Mouse (Mus musculus) neural tube, embryonic 14.5 days (tissue): ENCODE measurements around the gene Cdkn2b. TPM values are rescaled to one million over a fixed set of nuclear protein-coding genes. Genes with fewer than 3 reads are reported as not detected.

Experiments used
- ATAC-seq: fragments of 200-750 bp; cut with Nextera tagmentation; 2 replicates; pipeline ENCODE4 v1.8.0; 2017; ENCODE audit warnings: low read depth, mild to moderate bottlenecking, moderate TSS enrichment, moderate library complexity
- H3K27ac ChIP-seq: fragments of 300-500 bp; sonication (generic); 2 replicates; pipeline ENCODE4 v1.5.1; 2014; ENCODE audit warnings: low read depth, mild to moderate bottlenecking, control low read depth, low read length, moderate library complexity, mixed read lengths
- H3K27me3 ChIP-seq: fragments of 300-500 bp; sonication (generic); 2 replicates; pipeline ENCODE4 v1.6.1; 2014; ENCODE audit warnings: low read length; ENCODE audit not compliant: control insufficient read depth, insufficient read depth
- H3K36me3 ChIP-seq: fragments of 300-500 bp; sonication (generic); 2 replicates; pipeline ENCODE4 v1.6.1; 2014; ENCODE audit warnings: low read length, mixed read lengths; ENCODE audit not compliant: control insufficient read depth, insufficient read depth
- H3K4me1 ChIP-seq: fragments of 300-500 bp; sonication (generic); 2 replicates; pipeline ENCODE4 v1.6.1; 2014; ENCODE audit warnings: low read length; ENCODE audit not compliant: control insufficient read depth, insufficient read depth
- H3K4me2 ChIP-seq: fragments of 300-500 bp; sonication (generic); 2 replicates; pipeline ENCODE4 v1.6.1; 2014; ENCODE audit warnings: mild to moderate bottlenecking, low read depth, low read length, control low read depth
- H3K4me3 ChIP-seq: fragments of 300-500 bp; sonication (generic); 2 replicates; pipeline ENCODE4 v1.5.1; 2014; ENCODE audit warnings: low read depth, low read length, control low read depth, mixed read lengths
- H3K9ac ChIP-seq: fragments of 300-500 bp; sonication (generic); replicated peaks from 2 replicates; pipeline ENCODE4 v1.6.1; 2014; ENCODE audit warnings: low read depth, mild to moderate bottlenecking, control low read depth, low read length, mixed read lengths
- H3K9me3 ChIP-seq: fragments of 300-500 bp; sonication (generic); 2 replicates; pipeline ENCODE4 v1.6.1; 2016; ENCODE audit warnings: low read length; ENCODE audit not compliant: control insufficient read depth
- WGBS: fragments of 180-500 bp; shearing (Covaris S2); extraction: QIAGEN DNeasy Blood & Tissue Kit; methylation state at CpG from one replicate; pipeline ENCODE4 v1.1.7; 2014; 5-methylcytosine and 5-hydroxymethylcytosine counted together
- polyA plus RNA-seq: library from polyadenylated mRNA; unstranded; fragments of >200 nt; fragmentation: Nextera tagmentation; extraction: Ambion mirVana; gene quantifications from 2 replicates; pipeline ENCODE4 v1.2.1, GENCODE M21; 2014

Cdkn2b gene
- polyA plus RNA-seq, 1 experiment from 2014 or later, result 0.29 TPM

DNA sequence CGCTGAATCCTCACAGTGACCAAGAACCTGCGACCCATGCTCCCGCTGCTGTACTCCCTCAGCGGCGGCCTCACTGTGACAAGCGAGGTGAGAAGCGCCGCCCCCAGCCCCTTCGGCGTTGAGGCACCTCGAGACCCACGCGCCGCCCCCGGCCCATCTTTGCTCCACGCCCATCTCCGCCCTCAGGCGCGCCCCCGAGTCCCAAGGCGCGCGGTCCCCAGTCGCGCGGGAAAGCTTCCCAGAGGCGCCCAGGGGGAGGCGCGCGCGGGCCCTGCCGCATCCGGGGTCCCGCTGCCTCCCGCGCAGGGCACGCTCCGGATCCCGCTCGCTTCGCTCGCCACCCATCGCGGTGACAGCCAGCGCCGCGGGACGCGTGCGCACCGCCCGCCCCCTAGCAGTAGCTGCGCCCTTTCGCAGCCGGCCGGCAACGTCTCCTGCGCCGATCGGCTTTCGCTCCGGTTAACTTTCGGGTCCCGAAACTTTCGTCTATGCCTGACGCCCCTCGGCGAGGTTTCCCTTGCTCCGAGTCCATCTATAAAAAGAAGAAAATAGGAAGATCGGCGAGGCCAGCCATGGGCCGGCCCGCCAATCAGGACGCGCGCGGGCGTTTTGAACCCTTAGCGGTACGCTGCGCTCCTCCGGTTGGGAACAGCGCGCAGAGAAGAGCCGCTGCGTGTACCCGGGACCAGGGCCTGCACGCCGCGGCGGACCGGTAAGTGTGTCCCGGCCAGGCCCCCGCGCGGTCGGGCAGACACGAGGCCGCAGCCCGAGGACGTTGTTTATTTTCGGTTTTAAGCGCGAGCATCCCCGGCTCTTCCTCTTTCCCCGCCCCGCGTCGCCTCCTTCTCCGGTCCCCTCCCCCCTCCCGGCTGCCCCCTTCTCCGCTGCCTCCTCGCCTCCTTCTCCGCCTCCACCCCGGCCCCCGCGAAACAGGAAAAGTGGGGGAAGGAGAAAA, 16.1 kb downstream of the Cdkn2b start, which contains the start of gene Cdkn2a:
Gene Cdkn2a, minus strand, starts transcription at position 168 of the 955 bp plus-strand sequence.
- WGBS, result under 1% methylated on average over 96 of the region's 117 CpGs
- no peaks in the 10 kb centered on the region for H3K9me3 ChIP-seq
- peak; percentile 90 for ATAC-seq
- H3K4me2 ChIP-seq, result peak within 1 kb of the TSS; percentile 89
- no peaks in the 10 kb centered on the region for H3K36me3 ChIP-seq
- H3K9ac ChIP-seq, result no peak within 1 kb of the TSS; the same call in 1 of the 2 replicates
- H3K4me1 ChIP-seq, result 0 out of 2 replicates have a peak, but pooled peaks cover 3% of the 10 kb centered on the region
- H3K27ac ChIP-seq, result no peak within 1 kb of the TSS
- peaks cover 84% of the 10 kb centered on the region for H3K27me3 ChIP-seq
- peak within 1 kb of the TSS; percentile 45 for H3K4me3 ChIP-seq

- under 1% methylated on average over 23 of the region's 26 CpGs for WGBS
- no peaks in the 10 kb centered on the region for H3K9me3 ChIP-seq
- peaks cover 85% of the 10 kb centered on the region for H3K27me3 ChIP-seq
- H3K4me2 ChIP-seq, result peak overlapping the region; percentile 89
- no peak overlapping the region for H3K9ac ChIP-seq
- no peak overlapping the region for H3K27ac ChIP-seq
- H3K4me3 ChIP-seq, result peak overlapping the region; percentile 45
- H3K4me1 ChIP-seq, result 0 out of 2 replicates have a peak, but pooled peaks cover 3% of the 10 kb centered on the region
- ATAC-seq, result peak; percentile 15; the same call in 1 of the 2 replicates
- H3K36me3 ChIP-seq, result no peaks in the 10 kb centered on the region
Observed at GRCm38 (mm10) chr4:89294091-89294485, 16.8 kb downstream of the Cdkn2b start.

- no peak for ATAC-seq
- Histone ChIP-seq H3K9me3 (no peaks in the 10 kb centered on the region), H3K4me1 (0 out of 2 replicates have a peak, but pooled peaks cover 3% of the 10 kb centered on the region), H3K27me3 (peaks cover 89% of the 10 kb centered on the region), H3K4me2 (no peak overlapping the region), H3K27ac (no peak overlapping the region), H3K4me3 (no peak overlapping the region), H3K9ac (no peak overlapping the region), H3K36me3 (no peaks in the 10 kb centered on the region)
- 3% methylated on average over 7 of the region's 7 CpGs for WGBS
Observed at GRCm38 (mm10) chr4:89293516-89293915, 17.3 kb downstream of the Cdkn2b start.

- WGBS, result 1% methylated on average over 4 of the region's 4 CpGs
- no peak for ATAC-seq
- H3K4me1 ChIP-seq, result no peaks in the 10 kb centered on the region
- H3K27ac ChIP-seq, result no peak overlapping the region
- no peaks in the 10 kb centered on the region for H3K36me3 ChIP-seq
- peaks cover 77% of the 10 kb centered on the region for H3K27me3 ChIP-seq
- no peak overlapping the region for H3K4me2 ChIP-seq
- no peaks in the 10 kb centered on the region for H3K9me3 ChIP-seq
- H3K9ac ChIP-seq, result no peak overlapping the region
- no peak overlapping the region for H3K4me3 ChIP-seq
Observed at GRCm38 (mm10) chr4:89289028-89289427, 21.8 kb downstream of the Cdkn2b start.

DNA sequence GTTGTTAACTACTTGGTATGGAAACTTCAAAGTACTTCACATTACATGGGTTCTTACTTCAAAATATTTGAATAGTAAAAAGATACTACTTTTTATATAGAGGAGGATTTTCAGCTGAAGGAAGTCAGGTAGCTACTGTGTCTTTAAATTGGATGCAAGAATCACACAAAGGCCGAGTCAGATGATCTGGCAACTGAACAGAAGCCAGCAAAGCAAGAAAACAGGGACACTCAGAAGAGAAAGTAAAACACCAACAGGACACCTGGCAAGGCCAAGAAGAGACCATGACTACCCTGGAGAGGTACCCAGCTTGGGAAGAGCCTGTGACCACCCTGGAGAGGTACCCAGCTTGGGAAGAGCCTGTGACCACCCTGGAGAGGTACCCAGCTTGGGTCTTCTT, 24.3 kb downstream of the Cdkn2b start:
- WGBS, result 0% methylated on average over 1 of the region's 1 CpGs
- no peak overlapping the region for H3K9ac ChIP-seq
- ATAC-seq, result no peak

DNA sequence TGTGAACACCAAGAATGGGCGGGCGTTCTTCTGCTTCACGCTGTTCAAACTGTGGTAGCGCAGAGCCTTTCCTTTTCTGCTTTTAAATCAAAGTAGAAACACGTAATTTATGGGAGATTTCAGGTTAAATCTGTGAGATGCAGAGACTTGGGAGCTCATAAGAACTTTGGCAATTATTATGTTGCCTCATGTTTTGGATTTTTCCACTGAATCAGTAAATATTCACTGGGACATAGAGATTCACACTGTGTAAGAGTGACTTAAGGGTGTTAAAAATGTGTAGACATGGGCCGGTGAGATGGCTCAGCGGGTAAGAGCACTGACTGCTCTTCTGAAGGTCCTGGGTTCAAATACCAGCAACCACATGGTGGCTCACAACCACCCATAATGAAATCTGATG, 25.2 kb downstream of the Cdkn2b start:
- no peak overlapping the region for H3K27ac ChIP-seq
- peaks cover 74% of the 10 kb centered on the region for H3K27me3 ChIP-seq
- no peak for ATAC-seq
- no peak overlapping the region for H3K4me3 ChIP-seq
- 30% methylated on average over 7 of the region's 7 CpGs for WGBS
- H3K4me2 ChIP-seq, result no peak overlapping the region
- H3K36me3 ChIP-seq, result no peaks in the 10 kb centered on the region
- no peak overlapping the region for H3K9ac ChIP-seq
- no peaks in the 10 kb centered on the region for H3K9me3 ChIP-seq
- no peaks in the 10 kb centered on the region for H3K4me1 ChIP-seq

More for the DNA sequence above, 24.3 kb downstream of the Cdkn2b start:
- no peak overlapping the region for H3K4me3 ChIP-seq
- no peaks in the 10 kb centered on the region for H3K36me3 ChIP-seq
- no peak overlapping the region for H3K4me2 ChIP-seq
- H3K27ac ChIP-seq, result no peak overlapping the region
- H3K9me3 ChIP-seq, result no peaks in the 10 kb centered on the region
- peaks cover 76% of the 10 kb centered on the region for H3K27me3 ChIP-seq
- H3K4me1 ChIP-seq, result no peaks in the 10 kb centered on the region

DNA sequence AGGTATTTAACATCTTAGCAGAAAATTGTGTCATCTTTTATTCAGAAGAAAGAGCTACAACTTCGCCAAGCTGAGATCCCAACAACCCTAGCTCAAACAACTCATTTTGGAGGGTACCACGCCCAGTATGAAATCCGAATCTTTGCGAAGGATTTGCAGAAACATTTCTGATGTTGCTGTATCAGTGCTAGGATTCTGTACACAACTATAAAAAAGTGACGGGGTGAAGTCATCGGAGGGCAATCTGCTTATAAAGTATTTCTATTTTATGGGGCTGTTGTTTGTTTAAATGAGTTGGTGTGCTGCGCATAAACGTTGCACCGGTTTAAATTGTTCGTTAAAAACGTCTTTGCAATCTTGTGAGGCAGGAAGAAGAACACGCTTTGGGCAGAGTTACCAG, 28.2 kb downstream of the Cdkn2b start:
- H3K4me3 ChIP-seq, result no peak overlapping the region
- 1% methylated on average over 12 of the region's 12 CpGs for WGBS
- no peak overlapping the region for H3K9ac ChIP-seq
- peaks cover 69% of the 10 kb centered on the region for H3K27me3 ChIP-seq
- H3K4me1 ChIP-seq, result no peaks in the 10 kb centered on the region
- no peak overlapping the region for H3K27ac ChIP-seq
- no peak overlapping the region for H3K4me2 ChIP-seq
- no peak for ATAC-seq
- no peaks in the 10 kb centered on the region for H3K9me3 ChIP-seq
- no peaks in the 10 kb centered on the region for H3K36me3 ChIP-seq

GRCm38 (mm10) chr4:89282036-89282566, 28.7 kb downstream of the Cdkn2b start:
- Histone ChIP-seq H3K4me1 (no peaks in the 10 kb centered on the region), H3K27ac (no peak overlapping the region), H3K4me3 (no peak overlapping the region), H3K9ac (no peak overlapping the region), H3K27me3 (peaks cover 70% of the 10 kb centered on the region), H3K36me3 (no peaks in the 10 kb centered on the region), H3K9me3 (no peaks in the 10 kb centered on the region), H3K4me2 (no peak overlapping the region)
- ATAC-seq, result peak; percentile 70; the same call in 1 of the 2 replicates
- 0% methylated on average over 25 of the region's 25 CpGs for WGBS

DNA sequence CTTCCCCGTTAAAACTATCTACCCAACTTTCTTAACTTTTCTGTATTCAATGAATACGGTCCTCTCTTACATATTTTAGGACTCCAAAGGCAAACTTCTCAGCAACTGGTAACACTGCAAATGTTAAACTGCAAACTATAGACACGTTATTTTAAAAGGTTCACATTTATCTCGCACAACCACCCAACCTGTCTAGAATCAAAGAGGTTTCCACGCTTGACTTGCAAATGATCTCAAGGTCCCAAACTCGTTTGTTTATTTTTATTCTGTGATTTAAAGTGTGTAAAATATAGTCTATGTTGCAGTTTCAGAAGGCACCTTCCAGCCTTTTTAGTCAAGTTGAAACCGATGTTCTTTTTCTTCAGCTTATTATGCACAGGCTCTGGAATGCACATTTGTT, 29.6 kb downstream of the Cdkn2b start:
- no peaks in the 10 kb centered on the region for H3K4me1 ChIP-seq
- no peaks in the 10 kb centered on the region for H3K36me3 ChIP-seq
- H3K4me3 ChIP-seq, result no peak overlapping the region
- H3K9ac ChIP-seq, result no peak overlapping the region
- 2% methylated on average over 7 of the region's 7 CpGs for WGBS
- no peak overlapping the region for H3K4me2 ChIP-seq
- H3K27me3 ChIP-seq, result peaks cover 65% of the 10 kb centered on the region
- H3K27ac ChIP-seq, result no peak overlapping the region
- ATAC-seq, result no peak
- no peaks in the 10 kb centered on the region for H3K9me3 ChIP-seq
